Mouse (Mus musculus) megakaryocyte, embryonic 14.5 days (primary cell): ENCODE results near the gene Arglu1.

ENCODE experiments used
- FLI1 ChIP-seq: IDR thresholded peaks from 2 replicates; pipeline ENCODE4 v1.6.1; 2012; ENCODE audit warnings: low read length, inconsistent platforms, mixed read lengths
- GATA1 ChIP-seq: IDR thresholded peaks from 3 replicates; pipeline ENCODE4 v1.6.1; 2012; ENCODE audit warnings: mixed read lengths, low read length, inconsistent platforms, borderline replicate concordance

- no peak for TF ChIP-seq GATA1
- TF ChIP-seq FLI1, result no peak
These were observed 68.3 kb downstream of the Arglu1 start for GRCm38 (mm10) chr8:8622031-8622430.
